Mouse (Mus musculus): ENCODE data around the gene Mef2a. TPM values are rescaled to one million over a fixed set of nuclear protein-coding genes. Genes with fewer than 3 reads are reported as not detected.
A peak's percentile ranks its signal among the peaks of the same experiment; 100 is the strongest.

The Mef2a gene
- total and polyA plus RNA-seq, 3 experiments: 9.6 to 13.4 TPM; not detected in 1

DNA sequence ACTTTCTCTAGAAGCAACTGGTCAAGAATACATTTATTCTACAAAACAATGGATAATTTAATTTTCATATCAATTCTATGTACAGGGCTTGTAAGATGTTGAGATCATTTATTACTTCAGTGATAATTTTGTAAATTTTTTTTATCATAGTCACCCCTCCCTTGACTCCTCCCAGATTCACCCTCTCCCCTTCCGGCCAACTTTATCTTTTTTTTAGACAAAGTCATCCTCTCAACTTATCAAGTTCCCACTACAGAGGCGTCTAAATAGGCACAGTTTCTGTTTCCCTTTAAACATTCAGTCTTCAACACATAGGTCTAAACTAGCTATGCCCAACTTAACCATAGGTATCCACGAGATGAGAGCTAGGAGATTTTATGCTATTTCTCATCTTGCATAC is 59.5 kb downstream of the Mef2a start:
- Histone ChIP-seq H3K36me3 (ENCODE audit: control insufficient read depth in 1 of 2, insufficient read depth in 2 of 2, low read length in 2 of 2) (peaks cover 0 to 30% of the 10 kb centered on the region in 2 experiments; a peak in 3 of 4 replicates), H3K9ac (ENCODE audit: control insufficient read depth, low read depth, low read length, poor library complexity, severe bottlenecking) (no peak overlapping the region), H3K4me1 (ENCODE audit: control insufficient read depth in 1 of 2, insufficient read depth in 2 of 2, low read length in 2 of 2) (peaks cover 10% of the 10 kb centered on the region in 2 experiments), H3K9me3 (replicated peaks; ENCODE audit: insufficient read depth, low read length) (no peaks in the 10 kb centered on the region), H3K27me3 (ENCODE audit: control insufficient read depth in 1 of 2, insufficient read depth in 2 of 2, low read length in 2 of 2) (no peaks in the 10 kb centered on the region), H3K79me2 (ENCODE audit: control insufficient read depth, insufficient read depth, low read length, poor library complexity) (peaks cover 3% of the 10 kb centered on the region; the same call in 1 of the 2 replicates), H3K4me3 (ENCODE audit: control insufficient read depth in 1 of 2, insufficient read depth in 1 of 2, low read depth in 2 of 2, low read length in 2 of 2) (peak overlapping the region in 1 of 2 experiments; percentile 11; a peak in 2 of 4 replicates), H3K27ac (ENCODE audit: control insufficient read depth, low read depth, low read length) (peak overlapping the region; percentile 60)
- DNase-seq (ENCODE audit: low read depth, low spot score): peak; percentile 71
- TF ChIP-seq ZC3H11A (IDR thresholded peaks at IDR 0.05; ENCODE audit: low read depth, low read length) (no peak), MYC (IDR thresholded peaks at IDR 0.05; ENCODE audit: low read depth, low read length) (no peak), SIN3A (IDR thresholded peaks at IDR 0.05; ENCODE audit: low read length) (0 out of 2 replicates have a peak, but pooled peaks have one; percentile 37), POLR2A (IDR thresholded peaks at IDR 0.05; ENCODE audit: control insufficient read depth in 1 of 2, insufficient read depth in 1 of 2, low read depth in 1 of 2, low read length in 2 of 2, poor library complexity in 1 of 2) (no peak), EP300 (IDR thresholded peaks at IDR 0.05; ENCODE audit: low read depth in 1 of 2, low read length in 2 of 2) (peak in 1 of 2 experiments; percentile 71; a peak in 2 of 4 replicates), MXI1 (IDR thresholded peaks at IDR 0.05; ENCODE audit: low read depth, low read length) (no peak), RCOR1 (IDR thresholded peaks at IDR 0.05; ENCODE audit: low read depth, low read length) (no peak; the same call in 1 of the 2 replicates), CHD2 (IDR thresholded peaks at IDR 0.05; ENCODE audit: low read length) (no peak), MAFK (IDR thresholded peaks at IDR 0.05; ENCODE audit: borderline replicate concordance, low read depth, low read length) (no peak), ZNF384 (IDR thresholded peaks at IDR 0.05; ENCODE audit: low read depth, low read length) (peak; percentile 89), MEF2A (IDR thresholded peaks at IDR 0.05; ENCODE audit: extremely low read depth, insufficient replicate concordance, low read depth, low read length, poor library complexity, severe bottlenecking) (no peak), POLR2AphosphoS2 (IDR thresholded peaks at IDR 0.05; ENCODE audit: low read length) (no peak), TCF12 (IDR thresholded peaks at IDR 0.05; ENCODE audit: low read depth, low read length) (0 out of 2 replicates have a peak, but pooled peaks have one; percentile 40), HCFC1 (IDR thresholded peaks at IDR 0.05; ENCODE audit: low read depth, low read length) (no peak), E2F4 (IDR thresholded peaks at IDR 0.05; ENCODE audit: borderline replicate concordance, low read depth, low read length) (no peak), NRF1 (IDR thresholded peaks at IDR 0.05; ENCODE audit: insufficient read depth, low read depth, low read length, poor library complexity, severe bottlenecking) (no peak), ETS1 (IDR thresholded peaks at IDR 0.05; ENCODE audit: low read depth, low read length) (peak; percentile 83), GATA1 (IDR thresholded peaks at IDR 0.05; ENCODE audit: low read depth, low read length) (peak; percentile 73), TBP (IDR thresholded peaks at IDR 0.05; ENCODE audit: low read depth, low read length) (no peak)

- no peaks in the 10 kb centered on the region; the same call in 1 of the 2 replicates for H3K79me2 ChIP-seq (ENCODE audit: control insufficient read depth, insufficient read depth, low read length, poor library complexity)
- peaks cover 0 to 31% of the 10 kb centered on the region in 2 experiments; a peak in 3 of 4 replicates for H3K36me3 ChIP-seq (ENCODE audit: control insufficient read depth in 1 of 2, insufficient read depth in 2 of 2, low read length in 2 of 2)
- no peak overlapping the region for H3K4me3 ChIP-seq (ENCODE audit: control insufficient read depth in 1 of 2, insufficient read depth in 1 of 2, low read depth in 2 of 2, low read length in 2 of 2)
- DNase-seq (ENCODE audit: low read depth, low spot score): no peak
- no peaks in the 10 kb centered on the region for H3K9me3 ChIP-seq (replicated peaks; ENCODE audit: insufficient read depth, low read length)
- H3K4me1 ChIP-seq (ENCODE audit: control insufficient read depth in 1 of 2, insufficient read depth in 2 of 2, low read length in 2 of 2): peaks cover 7 to 17% of the 10 kb centered on the region in 2 experiments
- TF ChIP-seq RAD21 (IDR thresholded peaks at IDR 0.05; ENCODE audit: low read depth, low read length) (no peak), SIN3A (IDR thresholded peaks at IDR 0.05; ENCODE audit: low read length) (no peak), CHD1 (IDR thresholded peaks at IDR 0.05; ENCODE audit: low read depth, low read length) (no peak), TCF12 (IDR thresholded peaks at IDR 0.05; ENCODE audit: low read depth, low read length) (no peak), POLR2AphosphoS2 (IDR thresholded peaks at IDR 0.05; ENCODE audit: low read length) (no peak), TAL1 (IDR thresholded peaks at IDR 0.05; ENCODE audit: low read length) (no peak), GABPA (IDR thresholded peaks at IDR 0.05; ENCODE audit: low read depth, low read length) (no peak), MYB (IDR thresholded peaks at IDR 0.05; ENCODE audit: low read depth, low read length) (no peak), E2F4 (IDR thresholded peaks at IDR 0.05; ENCODE audit: borderline replicate concordance, low read depth, low read length) (no peak), HCFC1 (IDR thresholded peaks at IDR 0.05; ENCODE audit: low read depth, low read length) (no peak), GATA1 (IDR thresholded peaks at IDR 0.05; ENCODE audit: low read depth, low read length) (no peak), USF1 (IDR thresholded peaks at IDR 0.05; ENCODE audit: low read depth, low read length) (no peak), RCOR1 (IDR thresholded peaks at IDR 0.05; ENCODE audit: low read depth, low read length) (no peak), CHD2 (IDR thresholded peaks at IDR 0.05; ENCODE audit: low read length) (no peak), ETS1 (IDR thresholded peaks at IDR 0.05; ENCODE audit: low read depth, low read length) (no peak), NELFE (IDR thresholded peaks at IDR 0.05; ENCODE audit: low read depth, low read length) (no peak), ZNF384 (IDR thresholded peaks at IDR 0.05; ENCODE audit: low read depth, low read length) (no peak), MAZ (IDR thresholded peaks at IDR 0.05; ENCODE audit: low read depth, low read length) (no peak)
- no peaks in the 10 kb centered on the region for H3K27me3 ChIP-seq (ENCODE audit: control insufficient read depth in 1 of 2, insufficient read depth in 2 of 2, low read length in 2 of 2)
- H3K9ac ChIP-seq (ENCODE audit: control insufficient read depth, low read depth, low read length, poor library complexity, severe bottlenecking): no peak overlapping the region
- H3K27ac ChIP-seq (ENCODE audit: control insufficient read depth, low read depth, low read length): no peak overlapping the region
Observed at GRCm38 (mm10) chr7:67310151-67310550, 62.5 kb downstream of the Mef2a start.

Data from MEL (cell line).